In genomic region chr5:112391002-112391401, GRCm38 (mm10) we compare ENCODE assay signal across 23 mouse cellular contexts. TPM values are rescaled to one million over a fixed set of nuclear protein-coding genes. Genes with fewer than 3 reads are reported as not detected.
A peak's percentile ranks its signal among the peaks of the same experiment; 100 is the strongest.
DNase-seq lines count a peak whose midpoint lies in the region; TF ChIP-seq lines count a peak whose summit lies in the region.
"Had no signal": no experiment of that assay in that cellular context is flagged by ENCODE, and none has a peak within 500 bp of the region (broad histone marks: within the 10 kb centered on the region; RNA-seq: fewer than 3 reads in every experiment).

No protein-coding gene starts in this region.

- H3K4me3 ChIP-seq in left cerebral cortex, adult 2 months: peak overlapping the region; percentile 23; the same call in 1 of the 2 replicates
- no peak overlapping the region for H3K4me3 ChIP-seq in gastrocnemius, adult 2 months
- H3K4me3 ChIP-seq: forebrain, embryonic 15.5 days; heart, adult 2 months; kidney, embryonic 15.5 days; limb, embryonic 10.5 days; liver, embryonic 15.5 days; lung, embryonic 15.5 days; neural tube, embryonic 12.5 days; stomach, embryonic 15.5 days had no signal

- no peak overlapping the region for H3K27ac ChIP-seq in left cerebral cortex, adult 2 months
- no peak overlapping the region for H3K27ac ChIP-seq in gastrocnemius, adult 2 months
- H3K27ac ChIP-seq: forebrain, embryonic 15.5 days; heart, adult 2 months; kidney, embryonic 15.5 days; limb, embryonic 10.5 days; liver, embryonic 15.5 days; lung, embryonic 15.5 days; neural tube, embryonic 12.5 days; stomach, embryonic 15.5 days had no signal

- intact Hi-C loops in left cerebral cortex, adult 2 months (cut with DNase I): loop anchor here (5.0 kb wide), 1 partner anchor 36 kb away; no protein-coding TSS in a partner anchor
- intact Hi-C loops in gastrocnemius, adult 2 months (cut with DNase I): no loop called here

- TF ChIP-seq CTCF in left cerebral cortex, adult 2 months (IDR thresholded peaks at IDR 0.05): no peak
- TF ChIP-seq CTCF in gastrocnemius, adult 2 months (IDR thresholded peaks at IDR 0.05): no peak

- DNase-seq in cerebellum, adult 9-11 months: peak; percentile 28
- no peak for DNase-seq in cerebellum, adult 8-10 months
- DNase-seq in left cerebral cortex, adult 2 months (ENCODE audit: extremely low spot score in 1 of 2, low spot score in 2 of 2): no peak
- DNase-seq in left cerebral cortex, adult 8-10 months (ENCODE audit: low spot score in 2 of 2): no peak
- peak; percentile 18 for DNase-seq in CD4-positive helper T cell, adult 2 months (ENCODE audit: low read depth, low spot score)
- DNase-seq in WW6 (ENCODE audit: low read depth, low spot score): peak; percentile 13
- no peak for DNase-seq in gastrocnemius, adult 2 months
- DNase-seq in layer of hippocampus, adult 8-10 months (ENCODE audit: low spot score in 2 of 2): no peak
- DNase-seq: adrenal gland, adult 8-10 months; gastrocnemius, postnatal 25 days; heart, adult 2 months; kidney, postnatal 36 days; liver; lung, postnatal 36 days had no signal

RNA-seq across cellular contexts. Expression of gene Asphd2, which starts 3.7 kb away (rescaled TPM):
- total RNA-seq in left cerebral cortex, adult 2 months (2021): 100 to 1,000 TPM; 180 to 183 TPM
- 100 to 1,000 TPM; 168 to 189 (median 175) TPM for total RNA-seq in left cerebral cortex, adult 8-10 months (2022)
- total RNA-seq in gastrocnemius, adult 2 months (2021): under 1 TPM; 0.17 to 0.18 TPM
- 100 to 1,000 TPM; 181 to 186 (median 183) TPM for total RNA-seq in layer of hippocampus, adult 8-10 months (2022)

RNA-seq across cellular contexts. Expression of gene Gm6583, which starts 35.2 kb away (rescaled TPM):
- total RNA-seq in left cerebral cortex, adult 2 months (2021): not detected
- total RNA-seq in left cerebral cortex, adult 8-10 months (2022): under 1 TPM in 1 of 4 experiments, not detected in 3; 0.14 TPM
- not detected for total RNA-seq in gastrocnemius, adult 2 months (2021)
- total RNA-seq in layer of hippocampus, adult 8-10 months (2022): not detected
- total RNA-seq: gastrocnemius, postnatal 25 days; heart, postnatal 25 days had no signal

RNA-seq across cellular contexts. Expression of gene Hps4, which starts 48.1 kb away (rescaled TPM):
- 10 to 100 TPM; 26.9 to 38.3 TPM for total RNA-seq in left cerebral cortex, adult 2 months (2021)
- total RNA-seq in left cerebral cortex, adult 8-10 months (2022): 10 to 100 TPM; 23.0 to 32.2 (median 27.6) TPM
- 1 to 10 TPM; 4.3 to 6.3 TPM for total RNA-seq in gastrocnemius, adult 2 months (2021)
- 10 to 100 TPM; 37.3 to 45.1 (median 39.2) TPM for total RNA-seq in layer of hippocampus, adult 8-10 months (2022)

RNA-seq across cellular contexts. Expression of gene Srrd, which starts 48.2 kb away (rescaled TPM):
- 10 to 100 TPM; 23.1 to 29.9 TPM for total RNA-seq in left cerebral cortex, adult 2 months (2021)
- total RNA-seq in left cerebral cortex, adult 8-10 months (2022): 10 to 100 TPM; 25.8 to 27.9 (median 26.8) TPM
- 1 to 10 TPM; 4.2 to 5.6 TPM for total RNA-seq in gastrocnemius, adult 2 months (2021)
- 10 to 100 TPM; 26.1 to 30.5 (median 28.1) TPM for total RNA-seq in layer of hippocampus, adult 8-10 months (2022)

RNA-seq across cellular contexts. Expression of gene Gm6588, which starts 58.2 kb away (rescaled TPM):
- total RNA-seq in left cerebral cortex, adult 2 months (2021): not detected
- total RNA-seq in left cerebral cortex, adult 8-10 months (2022): not detected
- total RNA-seq in gastrocnemius, adult 2 months (2021): not detected
- total RNA-seq in layer of hippocampus, adult 8-10 months (2022): not detected
- total RNA-seq: adrenal gland, adult 8-10 months; gastrocnemius, postnatal 25 days; heart, adult 2 months; heart, postnatal 25 days; MEL had no signal

Comparison
In these comparisons a context has a peak if more than half of its experiments do, and no peak if none do; other contexts are left out.
1. DNase-seq: peak in cerebellum, adult 9-11 months (single experiment), CD4-positive helper T cell, adult 2 months (single experiment) and WW6 (single experiment); none in cerebellum, adult 8-10 months (single experiment), left cerebral cortex, adult 2 months (0 of 2), left cerebral cortex, adult 8-10 months (0 of 2), gastrocnemius, adult 2 months (single experiment) and layer of hippocampus, adult 8-10 months (0 of 2).
2. RNA of gene Asphd2, which starts 3.7 kb away (total RNA-seq): 181 to 186 TPM in layer of hippocampus, adult 8-10 months, 180 to 183 TPM in left cerebral cortex, adult 2 months and 168 to 189 TPM in left cerebral cortex, adult 8-10 months; 0.17 to 0.18 TPM in gastrocnemius, adult 2 months; every median in the first group is over 100 times any median in the second.